Mouse (Mus musculus): ENCODE measurements around the gene Rbpjl.
A peak's percentile ranks its signal among the peaks of the same experiment; 100 is the strongest.

Rbpjl gene

GRCm38 (mm10) chr2:164429881-164430615 lies 27.1 kb downstream of the Rbpjl start:
- no peak for DNase-seq (ENCODE audit: low spot score in 2 of 2)

- DNase-seq (ENCODE audit: low spot score in 2 of 2): no peak
These were observed 27.8 kb downstream of the Rbpjl start for GRCm38 (mm10) chr2:164430697-164431096.

GRCm38 (mm10) chr2:164431676-164432465 lies 28.9 kb downstream of the Rbpjl start:
- DNase-seq (ENCODE audit: low spot score in 2 of 2): no peak

GRCm38 (mm10) chr2:164432541-164433191 lies 29.7 kb downstream of the Rbpjl start:
- DNase-seq (ENCODE audit: low spot score in 2 of 2): peak in 1 of 2 experiments; percentile 29

- DNase-seq (ENCODE audit: low spot score in 2 of 2): no peak
These were observed 30.4 kb downstream of the Rbpjl start for GRCm38 (mm10) chr2:164433278-164433895.

GRCm38 (mm10) chr2:164434681-164435080 lies 31.7 kb downstream of the Rbpjl start:
- no peak for DNase-seq (ENCODE audit: low spot score in 2 of 2)

GRCm38 (mm10) chr2:164435216-164436090 lies 32.5 kb downstream of the Rbpjl start:
- DNase-seq (ENCODE audit: low spot score in 2 of 2): no peak

- no peak for DNase-seq (ENCODE audit: low spot score in 2 of 2)
These were observed 33.4 kb downstream of the Rbpjl start for GRCm38 (mm10) chr2:164436215-164436913.

- DNase-seq (ENCODE audit: low spot score in 2 of 2): peak in 1 of 2 experiments; percentile 44
These were observed 34.0 kb downstream of the Rbpjl start for GRCm38 (mm10) chr2:164436961-164437360.

- DNase-seq (ENCODE audit: low spot score in 2 of 2): no peak
These were observed 34.8 kb downstream of the Rbpjl start for GRCm38 (mm10) chr2:164437710-164438109.

GRCm38 (mm10) chr2:164438257-164438656 lies 35.3 kb downstream of the Rbpjl start:
- DNase-seq (ENCODE audit: low spot score in 2 of 2): no peak

GRCm38 (mm10) chr2:164439001-164439421 lies 36.1 kb downstream of the Rbpjl start:
- DNase-seq (ENCODE audit: low spot score in 2 of 2): peak in 1 of 2 experiments; percentile 36

GRCm38 (mm10) chr2:164440314-164440713 lies 37.4 kb downstream of the Rbpjl start:
- no peak for DNase-seq (ENCODE audit: low spot score in 2 of 2)

- peak in 1 of 2 experiments; percentile 41 for DNase-seq (ENCODE audit: low spot score in 2 of 2)
These were observed 38.2 kb downstream of the Rbpjl start for GRCm38 (mm10) chr2:164441155-164441554.

- no peak for DNase-seq (ENCODE audit: low spot score in 2 of 2)
These were observed 38.8 kb downstream of the Rbpjl start for GRCm38 (mm10) chr2:164441731-164442130.

GRCm38 (mm10) chr2:164442315-164443050 lies 39.5 kb downstream of the Rbpjl start:
- peak; percentile 50 to 58 for DNase-seq (ENCODE audit: low spot score in 2 of 2)

GRCm38 (mm10) chr2:164443051-164443437 lies 40.1 kb downstream of the Rbpjl start:
- DNase-seq (ENCODE audit: low spot score in 2 of 2): peak; percentile 87 to 89

GRCm38 (mm10) chr2:164443460-164444000 lies 40.6 kb downstream of the Rbpjl start, which contains the start of gene Sdc4:
TSS of gene Sdc4 (minus strand) at chr2:164443887.
- DNase-seq (ENCODE audit: low spot score in 2 of 2): no peak

- DNase-seq (ENCODE audit: low spot score in 2 of 2): no peak
These were observed 41.8 kb downstream of the Rbpjl start for GRCm38 (mm10) chr2:164444701-164445100.

Data from heart, adult 9 months (tissue).